Mouse (Mus musculus) spleen, postnatal 14 days (tissue): Measurements from ENCODE around the gene Ldah.
A peak's percentile ranks its signal among the peaks of the same experiment; 100 is the strongest.

Experiments
- DNase-seq, 2 experiments: peaks; one replicate each; pipeline ENCODE4 v3.0.0; 2021 to 2022; ENCODE audit warnings: low spot score in 2 of 2

Gene Ldah

DNA sequence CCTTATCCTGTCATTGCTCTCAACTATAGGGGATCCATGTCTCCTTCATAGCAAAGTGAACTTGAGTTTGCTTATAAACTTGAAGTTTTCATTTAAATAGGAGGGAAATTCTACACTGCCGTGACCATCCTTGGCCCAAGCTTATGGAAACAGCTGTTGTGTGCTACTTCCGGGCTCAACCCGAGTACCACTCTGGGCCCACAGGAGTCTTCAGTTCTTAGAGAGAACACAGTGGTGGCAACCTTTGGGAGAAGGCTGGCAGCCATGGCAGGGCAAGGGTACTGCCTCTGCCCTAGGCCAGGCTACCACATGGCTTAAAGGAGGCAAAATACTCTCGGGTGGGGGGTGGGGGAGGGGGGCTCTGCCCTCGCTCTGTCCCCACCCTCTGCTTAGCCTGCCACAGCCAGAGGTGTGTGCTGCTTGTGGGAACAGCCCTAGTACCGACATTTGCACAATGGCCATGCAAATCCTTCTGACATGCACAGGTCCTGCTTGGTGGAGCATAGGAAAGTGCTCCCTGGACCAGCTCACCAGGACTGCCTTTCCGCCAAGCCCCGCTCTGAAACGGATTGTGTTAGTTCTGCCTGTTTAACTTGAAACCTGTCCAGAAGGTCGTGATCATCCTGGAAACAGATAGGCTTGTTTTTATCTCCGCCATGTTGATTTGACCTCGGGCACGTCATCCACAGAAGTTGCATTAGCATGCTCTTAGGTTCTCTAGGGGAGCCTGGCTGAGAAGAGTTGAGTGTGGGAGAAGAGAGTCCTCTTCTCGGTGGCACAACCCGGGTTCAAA lies 73.5 kb downstream of the Ldah start:
- no peak for DNase-seq

DNA sequence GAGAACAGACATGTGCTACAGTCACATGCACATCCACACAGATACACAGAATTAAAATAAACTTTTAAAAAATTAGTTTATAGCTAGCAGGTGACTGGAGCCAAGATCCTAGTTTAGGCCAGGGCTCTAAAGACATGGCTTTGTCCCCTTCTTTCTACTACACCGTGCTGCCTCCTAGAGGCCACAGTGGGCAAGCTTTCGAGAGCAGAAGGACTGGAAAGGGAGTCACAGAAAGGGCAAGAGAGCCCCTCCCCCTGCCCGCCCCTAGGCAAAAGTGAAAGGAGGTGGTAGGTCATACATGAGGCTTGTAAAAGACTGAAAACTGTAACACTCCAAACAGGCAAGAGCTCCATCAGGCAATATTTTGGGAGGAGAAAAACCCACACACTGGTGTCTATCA lies 80.1 kb downstream of the Ldah start:
- DNase-seq: no peak

GRCm38 (mm10) chr12:8289099-8289498 lies 81.2 kb downstream of the Ldah start:
- no peak for DNase-seq

DNA sequence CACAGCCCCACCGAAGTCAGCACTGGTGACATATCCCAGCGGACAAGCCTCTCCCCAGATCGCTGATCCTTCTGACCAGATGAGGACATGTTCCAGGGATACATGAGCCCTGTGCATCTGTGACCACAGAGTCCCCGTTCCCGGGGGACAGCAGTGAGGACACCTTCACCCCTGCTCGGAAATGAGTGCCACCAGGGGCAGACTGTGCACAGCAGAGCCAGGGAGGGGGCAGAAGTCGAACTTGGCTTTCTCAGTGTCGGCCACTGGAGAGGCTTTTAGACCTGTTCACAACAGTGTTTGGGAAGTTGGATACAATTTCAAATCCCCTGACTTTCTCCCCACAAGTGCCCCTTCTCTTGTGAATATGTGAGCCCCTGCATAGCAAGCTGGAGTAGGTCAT lies 81.6 kb downstream of the Ldah start:
- no peak for DNase-seq

DNA sequence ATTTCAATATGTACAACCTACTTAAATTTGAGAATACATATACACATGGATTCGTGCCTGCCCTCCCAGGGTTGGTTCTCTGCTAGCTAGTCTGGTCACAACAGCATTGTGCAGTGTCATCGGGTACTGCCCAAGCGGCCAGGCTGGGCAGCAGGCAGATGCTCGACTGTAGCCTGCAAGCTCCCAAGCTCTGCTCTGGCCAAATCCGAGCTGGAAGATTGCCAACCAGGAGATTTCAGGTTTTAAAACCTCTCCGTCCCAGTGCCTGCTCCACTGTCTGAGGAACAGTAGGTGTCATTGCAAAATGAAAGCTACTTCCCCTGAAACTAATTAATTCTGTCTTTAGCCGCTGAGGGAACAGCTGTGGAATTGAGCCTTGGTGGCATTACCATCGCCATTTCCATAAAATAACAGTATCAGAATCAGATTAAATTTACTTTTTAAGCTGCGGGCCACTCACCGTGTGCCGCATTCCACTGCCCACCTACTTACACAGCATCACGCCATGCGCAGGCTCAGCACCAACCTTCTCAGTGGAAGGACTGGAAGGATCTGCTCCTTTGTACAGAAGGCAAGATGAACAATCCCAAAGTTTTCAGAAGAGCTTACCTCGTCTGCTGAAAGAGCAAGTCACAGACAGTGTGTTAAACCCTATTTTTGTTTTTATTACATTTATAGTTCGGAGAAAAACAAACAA lies 83.4 kb downstream of the Ldah start:
- DNase-seq: no peak

- no peak for DNase-seq
Measured at GRCm38 (mm10) chr12:8295307-8295913, 87.5 kb downstream of the Ldah start.

- no peak for DNase-seq
Measured at GRCm38 (mm10) chr12:8296154-8296553, 88.2 kb downstream of the Ldah start.

DNA sequence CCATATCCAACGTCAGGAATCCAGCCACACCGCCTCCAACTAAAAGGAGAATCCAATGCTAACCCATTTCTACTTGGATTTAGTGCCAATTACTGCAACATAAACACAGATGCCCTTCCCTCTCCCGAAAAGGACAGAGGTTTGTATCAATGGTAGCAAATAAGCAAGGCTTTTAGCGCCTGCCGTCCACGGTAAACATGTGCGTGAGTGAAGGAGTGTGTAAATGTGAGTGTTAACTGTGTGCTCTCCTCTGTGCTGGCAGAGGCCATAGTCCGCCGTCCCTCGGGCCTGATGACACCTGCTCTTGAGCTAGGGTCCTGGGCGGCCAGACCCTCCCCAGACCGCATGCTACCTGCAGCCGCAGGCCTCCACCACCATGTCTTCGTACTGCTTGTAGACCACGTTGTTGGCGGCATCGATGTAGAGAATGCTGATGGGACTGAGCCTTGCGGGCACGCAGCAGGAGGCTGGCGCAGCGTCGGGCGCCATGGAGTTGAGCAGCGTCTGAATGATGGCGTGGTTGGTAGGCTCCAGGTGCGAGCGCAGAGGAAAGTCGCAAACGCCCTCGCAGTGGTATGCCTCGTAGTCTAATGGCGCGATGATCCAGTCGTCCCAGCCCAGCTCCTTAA lies 89.8 kb downstream of the Ldah start:
- DNase-seq: no peak

- no peak for DNase-seq
Measured at GRCm38 (mm10) chr12:8298361-8299142, 90.6 kb downstream of the Ldah start.

- DNase-seq: no peak
Measured at GRCm38 (mm10) chr12:8299143-8300110, 91.5 kb downstream of the Ldah start.

GRCm38 (mm10) chr12:8300111-8300480 lies 92.2 kb downstream of the Ldah start:
- DNase-seq: no peak

DNA sequence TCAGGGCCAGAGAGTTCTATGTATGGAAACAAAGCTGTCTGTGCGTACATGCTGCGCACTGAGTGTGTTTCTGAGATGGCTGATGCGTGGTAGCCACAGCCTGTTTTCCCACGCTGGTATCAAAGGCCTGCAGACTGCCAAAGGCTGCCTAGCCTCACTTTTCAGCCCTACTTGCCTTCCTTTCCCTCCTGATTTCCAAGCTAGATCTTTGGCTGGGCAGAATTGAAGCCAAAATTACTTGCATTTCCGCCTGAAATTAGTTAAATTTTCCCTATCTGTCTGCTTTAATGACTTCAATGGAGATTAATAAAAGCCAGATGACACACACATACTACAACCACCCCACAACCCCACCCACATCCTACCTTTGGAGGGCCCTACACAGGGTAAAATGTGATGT lies 92.6 kb downstream of the Ldah start:
- DNase-seq: no peak

DNA sequence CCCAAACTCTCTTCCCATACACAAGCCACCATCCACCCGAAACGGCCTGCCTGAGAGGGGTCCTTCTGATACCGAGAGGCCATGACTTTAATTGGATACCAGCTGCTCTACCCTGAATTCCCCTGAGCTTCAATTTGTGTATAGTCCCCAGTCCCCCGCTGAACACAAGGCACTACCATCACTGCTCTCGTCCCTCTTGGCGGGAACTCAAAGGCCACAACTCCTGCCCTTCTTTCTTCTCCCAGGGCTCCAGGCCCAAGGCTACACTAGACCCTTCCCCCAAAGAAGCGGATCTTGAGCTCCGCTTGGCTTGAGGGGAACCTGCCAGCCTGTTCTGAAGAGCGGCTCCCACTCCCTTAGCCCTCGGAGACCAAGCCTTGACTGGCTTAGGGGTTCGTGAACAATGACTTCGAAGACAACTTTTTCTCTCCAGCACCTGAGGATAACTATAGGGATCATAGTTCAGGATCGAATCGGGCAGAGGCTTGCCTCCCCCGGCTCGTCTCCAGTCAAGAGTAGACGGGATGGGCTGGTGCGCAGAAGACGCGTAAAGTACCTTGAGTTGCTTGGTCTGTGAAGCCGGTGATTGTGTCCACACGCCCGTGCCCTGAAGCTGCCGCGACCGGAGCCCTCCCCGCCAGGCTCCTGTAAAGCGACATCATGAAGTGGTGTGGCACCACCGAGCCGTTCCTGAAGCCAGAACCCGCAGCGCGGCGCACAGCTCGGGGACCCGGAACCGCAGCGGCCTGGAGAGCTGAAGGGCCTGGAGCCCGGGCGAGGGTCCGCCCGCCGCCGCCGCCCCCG lies 93.3 kb downstream of the Ldah start:
- DNase-seq: no peak

- DNase-seq: no peak
Measured at GRCm38 (mm10) chr12:8301841-8302431, 94.0 kb downstream of the Ldah start, which contains the start of gene Gdf7. Gdf7 (minus strand) TSS chr12:8301954.

DNA sequence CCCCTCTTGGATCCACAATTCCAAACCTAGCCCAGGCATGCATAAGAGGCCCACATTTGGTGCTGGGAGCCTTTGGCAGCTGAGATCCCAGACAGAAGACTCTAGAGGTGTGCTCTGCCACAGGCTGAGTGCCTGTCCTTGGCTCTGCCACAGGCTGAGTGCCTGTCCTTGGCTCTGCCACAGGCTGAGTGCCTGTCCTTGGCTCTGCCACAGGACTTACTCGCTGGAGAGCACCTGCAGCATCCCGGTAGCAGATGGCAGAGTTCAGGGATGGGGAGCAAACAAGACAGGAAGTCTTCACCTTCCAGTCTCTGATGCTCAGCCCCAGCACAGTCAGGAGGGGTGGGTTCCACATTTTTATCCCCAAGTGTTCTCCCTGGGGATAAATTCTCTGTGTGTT lies 97.4 kb downstream of the Ldah start:
- DNase-seq: no peak

GRCm38 (mm10) chr12:8306432-8306831 lies 98.5 kb downstream of the Ldah start:
- peak in 1 of 2 experiments; percentile 40 for DNase-seq

- DNase-seq: no peak
Measured at GRCm38 (mm10) chr12:8306910-8307309, 99.0 kb downstream of the Ldah start.

GRCm38 (mm10) chr12:8310992-8311391 lies 103.1 kb downstream of the Ldah start:
- no peak for DNase-seq

- DNase-seq: no peak
Measured at GRCm38 (mm10) chr12:8312266-8312665, 104.4 kb downstream of the Ldah start.
